Mouse (Mus musculus): ENCODE results near the gene Vmn2r19. TPM values are rescaled to one million over a fixed set of nuclear protein-coding genes. Genes with fewer than 3 reads are reported as not detected.

The Vmn2r19 gene
- total RNA-seq, 2 experiments from 2014 or later: not detected

Other genes with a start within 250 kb of the Vmn2r19 start
- 1 to 10 TPM in 1 of 2 experiments, under 1 TPM in 1; 0.67 to 2.5 TPM for gene Clec4a2, start 201.9 kb upstream of the Vmn2r19 start, total RNA-seq (2021)
- not detected for gene Clec4b2, start 135.4 kb upstream of the Vmn2r19 start, total RNA-seq (2021)
- gene Clec4n, start 78.5 kb upstream of the Vmn2r19 start, total RNA-seq (2021): not detected
- not detected for gene Clec4d, start 46.2 kb upstream of the Vmn2r19 start, total RNA-seq (2021)
- gene Clec4e, start 18.5 kb upstream of the Vmn2r19 start, total RNA-seq (2021): not detected
- gene Vmn2r20, start 109.8 kb downstream of the Vmn2r19 start, total RNA-seq (2021): under 1 TPM in 1 of 2 experiments, not detected in 1; 0.04 TPM
- not detected for gene Vmn2r21, start 225.1 kb downstream of the Vmn2r19 start, total RNA-seq (2021)